Comparison of ENCODE assay signal across 8 mouse cellular contexts in genomic region chr9:37544447-37545165, GRCm38 (mm10). TPM values are rescaled to one million over a fixed set of nuclear protein-coding genes. Genes with fewer than 3 reads are reported as not detected.
DNase-seq lines count a peak whose midpoint lies in the region; ATAC-seq and TF ChIP-seq lines count a peak whose summit lies in the region.

No protein-coding gene starts in this region.

- ATAC-seq in neural tube, embryonic 14.5 days (ENCODE audit: low read depth): peak; percentile 47

- in situ Hi-C loops in CH12.LX (cut with MboI; ENCODE audit: low pct_ligation_motif_present, low pct_unique_long_range_greater_than_20kb, low sequenced_read_pairs): loop anchor here (10.0 kb wide), 2 partner anchors 80 to 120 kb away; no protein-coding TSS in a partner anchor

- peak overlapping the region; percentile 23; the same call in 1 of the 2 replicates for H3K9ac ChIP-seq in CH12.LX (ENCODE audit: insufficient read depth, low read depth)
- no peak overlapping the region for H3K9ac ChIP-seq in neural tube, embryonic 14.5 days (replicated peaks; ENCODE audit: low read depth, low read length)

- peaks cover 5 to 16% of the 10 kb centered on the region in 2 experiments for H3K4me1 ChIP-seq in CH12.LX (ENCODE audit: control insufficient read depth in 1 of 2, insufficient read depth in 2 of 2)
- no peaks in the 10 kb centered on the region for H3K4me1 ChIP-seq in bone marrow, adult 2 months (ENCODE audit: control insufficient read depth, insufficient read depth, low read length)
- no peaks in the 10 kb centered on the region for H3K4me1 ChIP-seq in embryonic fibroblast, embryonic 13.5 days (ENCODE audit: control insufficient read depth, insufficient read depth, low read length)
- H3K4me1 ChIP-seq in lung, adult 2 months (ENCODE audit: control insufficient read depth, insufficient read depth, low read length): peaks cover 25% of the 10 kb centered on the region
- H3K4me1 ChIP-seq in neural tube, embryonic 14.5 days (ENCODE audit: control insufficient read depth, insufficient read depth, low read length): peaks cover 4% of the 10 kb centered on the region; the same call in 1 of the 2 replicates

- peak; percentile 61 for TF ChIP-seq RAD21 in CH12.LX (IDR thresholded peaks at IDR 0.05; ENCODE audit: low read depth, low read length)

- dilution Hi-C loops in CH12.LX (cut with MboI; ENCODE audit: extremely low pct_ligation_motif_present, extremely low pct_unique_long_range_greater_than_20kb, low sequenced_read_pairs): no loop called here

- TF ChIP-seq POLR2A in CH12.LX (IDR thresholded peaks at IDR 0.05; ENCODE audit: low read depth, low read length): no peak
- TF ChIP-seq POLR2A in bone marrow, adult 2 months (IDR thresholded peaks at IDR 0.05; ENCODE audit: borderline replicate concordance, control insufficient read depth, low read depth, low read length): no peak
- no peak for TF ChIP-seq POLR2A in embryonic fibroblast, embryonic 13.5 days (IDR thresholded peaks at IDR 0.05; ENCODE audit: low read depth, low read length)
- TF ChIP-seq POLR2A in lung, adult 2 months (IDR thresholded peaks at IDR 0.05; ENCODE audit: borderline replicate concordance, extremely low read depth, low read depth, low read length): no peak

- no peaks in the 10 kb centered on the region for H3K36me3 ChIP-seq in CH12.LX (replicated peaks in 1 of 2; ENCODE audit: control insufficient read depth in 1 of 2, insufficient read depth in 1 of 2, low read length in 1 of 2)
- no peaks in the 10 kb centered on the region for H3K36me3 ChIP-seq in neural tube, embryonic 14.5 days (ENCODE audit: control insufficient read depth, insufficient read depth, low read length)

- H3K4me2 ChIP-seq in CH12.LX (ENCODE audit: insufficient read depth, low read depth, poor library complexity, severe bottlenecking): peak overlapping the region; percentile 72
- H3K4me2 ChIP-seq in neural tube, embryonic 14.5 days (ENCODE audit: low read depth, low read length): peak overlapping the region; percentile 40

- WGBS in bone marrow, adult 2 months: 11% methylated on average over 29 of the region's 29 CpGs
- 6% methylated on average over 29 of the region's 29 CpGs for WGBS in lung, adult 2 months
- WGBS in neural tube, embryonic 14.5 days: 1% methylated on average over 29 of the region's 29 CpGs

- intact Hi-C loops in heart, postnatal 10 days (cut with DNase I): loop anchor here (2.0 to 5.0 kb wide), 3 partner anchors 57 to 137 kb away; partner anchors contain the start of gene Msantd2

- TF ChIP-seq EP300 in CH12.LX (IDR thresholded peaks at IDR 0.05; ENCODE audit: low read length): peak; percentile 33; the same call in 1 of the 2 replicates

- no peaks in the 10 kb centered on the region for H3K79me2 ChIP-seq in CH12.LX (replicated peaks; ENCODE audit: control insufficient read depth, extremely low read depth, insufficient read depth, poor library complexity, severe bottlenecking)

- H3K27me3 ChIP-seq in CH12.LX (replicated peaks): peaks cover 2% of the 10 kb centered on the region
- H3K27me3 ChIP-seq in neural tube, embryonic 14.5 days (ENCODE audit: control insufficient read depth, insufficient read depth, low read length): peaks cover 16% of the 10 kb centered on the region

- H3K9me3 ChIP-seq in CH12.LX (replicated peaks; ENCODE audit: low read length): no peaks in the 10 kb centered on the region
- no peaks in the 10 kb centered on the region for H3K9me3 ChIP-seq in neural tube, embryonic 14.5 days (ENCODE audit: control insufficient read depth, low read length)

- peak overlapping the region; percentile 30 to 50 (median 46) for H3K4me3 ChIP-seq in CH12.LX (replicated peaks in 1 of 3; ENCODE audit: low read depth in 2 of 3, low read length in 2 of 3, poor library complexity in 1 of 3)
- H3K4me3 ChIP-seq in bone marrow, adult 2 months (replicated peaks; ENCODE audit: control insufficient read depth, low read depth, low read length): peak overlapping the region; percentile 58
- peak overlapping the region; percentile 25 for H3K4me3 ChIP-seq in embryonic fibroblast, embryonic 13.5 days (ENCODE audit: insufficient read depth, low read length)
- H3K4me3 ChIP-seq in lung, adult 2 months (replicated peaks; ENCODE audit: extremely low read depth, low read depth, low read length): peak overlapping the region; percentile 40
- peak overlapping the region; percentile 11; the same call in 1 of the 2 replicates for H3K4me3 ChIP-seq in neural tube, embryonic 14.5 days (ENCODE audit: low read depth, low read length)

- peak; percentile 12 to 94; a peak in 3 of 4 replicates for TF ChIP-seq CTCF in CH12.LX (conservative IDR thresholded peaks at IDR 0.05 in 1 of 2, IDR thresholded peaks at IDR 0.05 in 1 of 2; ENCODE audit: low read depth in 2 of 2, low read length in 2 of 2)
- TF ChIP-seq CTCF in bone marrow, adult 2 months (IDR thresholded peaks at IDR 0.05; ENCODE audit: control insufficient read depth, insufficient read depth, low read length): peak; percentile 59
- peak; percentile 91 for TF ChIP-seq CTCF in embryonic fibroblast, embryonic 13.5 days (IDR thresholded peaks at IDR 0.05; ENCODE audit: borderline replicate concordance, insufficient read depth, low read length)
- peak; percentile 61 for TF ChIP-seq CTCF in lung, adult 2 months (IDR thresholded peaks at IDR 0.05; ENCODE audit: insufficient read depth, low read length)

- H3K27ac ChIP-seq in CH12.LX (ENCODE audit: insufficient read depth, low read depth): peak overlapping the region; percentile 31; the same call in 1 of the 2 replicates
- H3K27ac ChIP-seq in bone marrow, adult 2 months (ENCODE audit: control insufficient read depth, insufficient read depth, low read depth, low read length, poor library complexity): no peak overlapping the region
- no peak overlapping the region for H3K27ac ChIP-seq in embryonic fibroblast, embryonic 13.5 days (ENCODE audit: insufficient read depth, low read length)
- no peak overlapping the region for H3K27ac ChIP-seq in neural tube, embryonic 14.5 days (ENCODE audit: low read depth, low read length)

- DNase-seq in CH12.LX (ENCODE audit: extremely low read depth): peak; percentile 84
- DNase-seq in heart, postnatal 10 days: peak; percentile 68 to 76
- DNase-seq in kidney, postnatal 25 days: peak; percentile 74 to 84
- DNase-seq in lung, adult 2 months: peak; percentile 69
- peak; percentile 74 for DNase-seq in thymus, postnatal 14 days

TF ChIP-seq in CH12.LX, 34 proteins besides CTCF, POLR2A, EP300 and RAD21 (continues in another document):
- no peak for TF ChIP-seq POLR2AphosphoS2 (IDR thresholded peaks at IDR 0.05; ENCODE audit: low read depth, low read length)

RNA-seq across cellular contexts. Expression of gene Vsig2, which starts 5.6 kb away (rescaled TPM):
- total RNA-seq in CH12.LX (2012; rRNA removed) (not detected in 2 replicates), CH12.LX (2014; rRNA removed) (not detected in 2 replicates)
- not detected in 2 replicates for polyA plus RNA-seq in CH12.LX (2012; ENCODE audit: insufficient read length, low read depth)
- 4.0 and 12.2 TPM in 2 replicates for polyA plus RNA-seq in bone marrow, adult 2 months (2011; ENCODE audit: insufficient read depth, insufficient read length, low replicate concordance, missing spikeins)
- polyA plus RNA-seq in embryonic fibroblast, embryonic 13.5 days (2011; ENCODE audit: insufficient read length, low read depth, missing spikeins): not detected in 2 replicates
- 10 to 100 TPM in 1 of 2 experiments, 1 to 10 TPM in 1; 5.6 to 10.4 TPM for total RNA-seq in heart, postnatal 10 days (2021)
- polyA plus RNA-seq in lung, adult 2 months (2012; rRNA removed): 60.7 and 63.3 TPM in 2 replicates
- polyA plus RNA-seq in neural tube, embryonic 14.5 days (2014; fragmentation: Nextera tagmentation; extraction: Ambion mirVana): 0.76 and 1.1 TPM in 2 replicates

RNA-seq across cellular contexts. Expression of gene Nrgn, which starts 8.1 kb away (rescaled TPM):
- 0.42 and 0.50 TPM in 2 replicates for total RNA-seq in CH12.LX (2012; rRNA removed)
- not detected in 2 replicates for total RNA-seq in CH12.LX (2014; rRNA removed)
- polyA plus RNA-seq in CH12.LX (2012; ENCODE audit: insufficient read length, low read depth): 3.6 and 4.1 TPM in 2 replicates
- 92.9 and 101 TPM in 2 replicates for polyA plus RNA-seq in bone marrow, adult 2 months (2011; ENCODE audit: insufficient read depth, insufficient read length, low replicate concordance, missing spikeins)
- polyA plus RNA-seq in embryonic fibroblast, embryonic 13.5 days (2011; ENCODE audit: insufficient read length, low read depth, missing spikeins): 0.75 TPM in 1 of 2 replicates, not detected in the other
- total RNA-seq in heart, postnatal 10 days (2021): 1 to 10 TPM; 3.1 to 5.6 TPM
- 19.8 and 20.2 TPM in 2 replicates for polyA plus RNA-seq in lung, adult 2 months (2012; rRNA removed)
- polyA plus RNA-seq in neural tube, embryonic 14.5 days (2014; fragmentation: Nextera tagmentation; extraction: Ambion mirVana): 3.5 and 6.9 TPM in 2 replicates

RNA-seq across cellular contexts. Expression of gene Siae, which starts 10.9 kb away (rescaled TPM):
- total RNA-seq in CH12.LX (2012; rRNA removed) (5.7 and 8.6 TPM in 2 replicates), CH12.LX (2014; rRNA removed) (5.9 and 6.2 TPM in 2 replicates)
- polyA plus RNA-seq in CH12.LX (2012; ENCODE audit: insufficient read length, low read depth): 7.4 and 7.9 TPM in 2 replicates
- 1.9 and 7.2 TPM in 2 replicates for polyA plus RNA-seq in bone marrow, adult 2 months (2011; ENCODE audit: insufficient read depth, insufficient read length, low replicate concordance, missing spikeins)
- polyA plus RNA-seq in embryonic fibroblast, embryonic 13.5 days (2011; ENCODE audit: insufficient read length, low read depth, missing spikeins): 10.5 and 16.1 TPM in 2 replicates
- 1 to 10 TPM; 8.7 to 9.8 TPM for total RNA-seq in heart, postnatal 10 days (2021)
- polyA plus RNA-seq in lung, adult 2 months (2012; rRNA removed): 6.2 and 9.3 TPM in 2 replicates
- polyA plus RNA-seq in neural tube, embryonic 14.5 days (2014; fragmentation: Nextera tagmentation; extraction: Ambion mirVana): 12.1 and 12.4 TPM in 2 replicates

RNA-seq across cellular contexts. Expression of gene Esam, which starts 16.7 kb away (rescaled TPM):
- 0.08 and 0.21 TPM in 2 replicates for total RNA-seq in CH12.LX (2012; rRNA removed)
- total RNA-seq in CH12.LX (2014; rRNA removed): 0.24 and 0.42 TPM in 2 replicates
- 0.18 and 0.37 TPM in 2 replicates for polyA plus RNA-seq in CH12.LX (2012; ENCODE audit: insufficient read length, low read depth)
- 10.8 and 13.7 TPM in 2 replicates for polyA plus RNA-seq in bone marrow, adult 2 months (2011; ENCODE audit: insufficient read depth, insufficient read length, low replicate concordance, missing spikeins)
- 0.28 and 0.62 TPM in 2 replicates for polyA plus RNA-seq in embryonic fibroblast, embryonic 13.5 days (2011; ENCODE audit: insufficient read length, low read depth, missing spikeins)
- total RNA-seq in heart, postnatal 10 days (2021): 100 to 1,000 TPM; 125 to 131 TPM
- 229 and 240 TPM in 2 replicates for polyA plus RNA-seq in lung, adult 2 months (2012; rRNA removed)
- 24.0 and 42.5 TPM in 2 replicates for polyA plus RNA-seq in neural tube, embryonic 14.5 days (2014; fragmentation: Nextera tagmentation; extraction: Ambion mirVana)

RNA-seq across cellular contexts. Expression of gene Msantd2, which starts 55.5 kb away (rescaled TPM):
- total RNA-seq in CH12.LX (2012; rRNA removed): 14.2 and 16.8 TPM in 2 replicates
- total RNA-seq in CH12.LX (2014; rRNA removed): 13.8 and 15.5 TPM in 2 replicates
- polyA plus RNA-seq in CH12.LX (2012; ENCODE audit: insufficient read length, low read depth): 9.5 and 11.9 TPM in 2 replicates
- 11.2 and 29.1 TPM in 2 replicates for polyA plus RNA-seq in bone marrow, adult 2 months (2011; ENCODE audit: insufficient read depth, insufficient read length, low replicate concordance, missing spikeins)
- 22.0 and 32.3 TPM in 2 replicates for polyA plus RNA-seq in embryonic fibroblast, embryonic 13.5 days (2011; ENCODE audit: insufficient read length, low read depth, missing spikeins)
- total RNA-seq in heart, postnatal 10 days (2021): 10 to 100 TPM; 11.7 to 16.4 TPM
- 22.9 and 28.5 TPM in 2 replicates for polyA plus RNA-seq in lung, adult 2 months (2012; rRNA removed)
- polyA plus RNA-seq in neural tube, embryonic 14.5 days (2014; fragmentation: Nextera tagmentation; extraction: Ambion mirVana): 36.2 and 39.5 TPM in 2 replicates
